Mouse (Mus musculus): ENCODE data around the gene Cd3e. TPM values are rescaled to one million over a fixed set of nuclear protein-coding genes. Genes with fewer than 3 reads are reported as not detected.

Gene Cd3e
- polyA plus RNA-seq, 1 experiment from 2014 or later = not detected

- DNase-seq (no peak), ATAC-seq (no peak)
- Histone ChIP-seq H3K4me3 (ENCODE audit: low read depth, low read length) (no peak overlapping the region), H3K9me3 (ENCODE audit: low read length) (no peaks in the 10 kb centered on the region), H3K36me3 (replicated peaks; ENCODE audit: insufficient read depth, low read length) (no peaks in the 10 kb centered on the region), H3K4me2 (ENCODE audit: low read depth, low read length) (no peak overlapping the region), H3K4me1 (ENCODE audit: insufficient read depth) (no peaks in the 10 kb centered on the region), H3K9ac (replicated peaks) (no peak overlapping the region), H3K27me3 (ENCODE audit: insufficient read depth, low read length) (no peaks in the 10 kb centered on the region), H3K27ac (ENCODE audit: low read depth) (no peak overlapping the region)
- WGBS (ENCODE audit: insufficient replicate concordance) = 49% methylated on average over 6 of the region's 6 CpGs
- TF ChIP-seq EP300 (IDR thresholded peaks at IDR 0.05; ENCODE audit: low read depth) (no peak), CTCF (IDR thresholded peaks at IDR 0.05; ENCODE audit: low read depth) (no peak)
Measured at GRCm38 (mm10) chr9:45011291-45011690, 1.9 kb upstream of the Cd3e start.

DNA sequence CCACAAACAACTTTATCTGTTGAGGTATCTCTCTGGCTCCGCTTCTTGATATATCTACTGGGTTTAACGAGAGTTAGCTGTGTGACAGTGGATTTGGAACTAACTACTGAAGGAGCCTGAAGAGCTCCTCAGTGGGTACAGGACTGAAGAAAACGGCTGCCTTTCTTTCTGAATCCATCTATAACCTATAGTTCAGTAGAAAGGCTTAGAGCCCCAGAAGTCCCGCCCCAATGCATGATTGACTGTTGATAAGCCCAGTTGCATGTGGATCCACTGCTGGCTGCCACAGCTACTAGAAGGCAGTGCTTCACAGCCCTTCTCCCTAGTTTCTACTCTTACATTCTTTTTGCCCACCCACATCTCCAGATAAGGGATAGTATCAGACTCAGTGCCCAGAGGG, 1.0 kb upstream of the Cd3e start:
- Histone ChIP-seq H3K9me3 (ENCODE audit: low read length) (no peaks in the 10 kb centered on the region), H3K9ac (replicated peaks) (no peak overlapping the region), H3K27ac (ENCODE audit: low read depth) (no peak overlapping the region), H3K4me2 (ENCODE audit: low read depth, low read length) (no peak overlapping the region), H3K36me3 (replicated peaks; ENCODE audit: insufficient read depth, low read length) (no peaks in the 10 kb centered on the region), H3K4me1 (ENCODE audit: insufficient read depth) (no peaks in the 10 kb centered on the region), H3K4me3 (ENCODE audit: low read depth, low read length) (no peak overlapping the region), H3K27me3 (ENCODE audit: insufficient read depth, low read length) (no peaks in the 10 kb centered on the region)
- no peak for TF ChIP-seq EP300 (IDR thresholded peaks at IDR 0.05; ENCODE audit: low read depth)
- TF ChIP-seq CTCF (IDR thresholded peaks at IDR 0.05; ENCODE audit: low read depth) = no peak
- whole genome bisulfite sequencing (ENCODE audit: insufficient replicate concordance) = 51% methylated on average over 4 of the region's 4 CpGs
- ATAC-seq (no peak), DNase-seq (no peak)

GRCm38 (mm10) chr9:45008342-45008741, 1.1 kb downstream of the Cd3e start:
- Histone ChIP-seq H3K4me1 (ENCODE audit: insufficient read depth) (no peaks in the 10 kb centered on the region), H3K9me3 (ENCODE audit: low read length) (no peaks in the 10 kb centered on the region), H3K27ac (ENCODE audit: low read depth) (no peak overlapping the region), H3K4me3 (ENCODE audit: low read depth, low read length) (no peak overlapping the region), H3K9ac (replicated peaks) (no peak overlapping the region), H3K27me3 (ENCODE audit: insufficient read depth, low read length) (no peaks in the 10 kb centered on the region), H3K4me2 (ENCODE audit: low read depth, low read length) (no peak overlapping the region), H3K36me3 (replicated peaks; ENCODE audit: insufficient read depth, low read length) (no peaks in the 10 kb centered on the region)
- DNase-seq = no peak
- no peak for TF ChIP-seq CTCF (IDR thresholded peaks at IDR 0.05; ENCODE audit: low read depth)
- no peak for TF ChIP-seq EP300 (IDR thresholded peaks at IDR 0.05; ENCODE audit: low read depth)
- 80% methylated on average over 4 of the region's 4 CpGs for WGBS (ENCODE audit: insufficient replicate concordance)
- ATAC-seq = no peak

DNA sequence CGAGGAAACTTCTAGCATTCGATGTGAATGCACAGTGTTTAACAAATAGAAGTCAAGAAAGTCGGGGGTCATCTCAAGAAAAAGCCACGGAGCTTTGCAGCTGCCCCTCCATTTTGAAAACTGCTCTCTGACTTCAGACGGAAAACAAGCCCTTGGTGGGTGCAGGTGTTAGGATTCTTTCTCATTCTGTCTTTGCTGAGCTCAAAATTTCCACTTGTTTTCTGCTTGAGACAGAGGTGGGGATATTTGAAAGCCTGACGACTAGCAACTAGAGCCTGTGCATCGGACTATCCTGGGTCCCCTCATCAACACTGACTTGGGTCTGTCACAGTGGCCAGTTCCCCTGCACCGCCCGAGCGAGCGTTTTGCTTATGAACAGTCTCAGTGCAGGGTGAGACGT, 2.0 kb downstream of the Cd3e start:
- H3K4me3 ChIP-seq (ENCODE audit: low read depth, low read length) = no peak overlapping the region
- H3K9ac ChIP-seq (replicated peaks) = no peak overlapping the region
- ATAC-seq = no peak
- H3K27ac ChIP-seq (ENCODE audit: low read depth) = no peak overlapping the region
- no peak for DNase-seq
- H3K4me1 ChIP-seq (ENCODE audit: insufficient read depth) = no peaks in the 10 kb centered on the region
- no peak overlapping the region for H3K4me2 ChIP-seq (ENCODE audit: low read depth, low read length)
- TF ChIP-seq EP300 (IDR thresholded peaks at IDR 0.05; ENCODE audit: low read depth) (no peak), CTCF (IDR thresholded peaks at IDR 0.05; ENCODE audit: low read depth) (no peak)
- H3K27me3 ChIP-seq (ENCODE audit: insufficient read depth, low read length) = no peaks in the 10 kb centered on the region
- H3K36me3 ChIP-seq (replicated peaks; ENCODE audit: insufficient read depth, low read length) = no peaks in the 10 kb centered on the region
- WGBS (ENCODE audit: insufficient replicate concordance) = 65% methylated on average over 12 of the region's 12 CpGs
- no peaks in the 10 kb centered on the region for H3K9me3 ChIP-seq (ENCODE audit: low read length)

DNA sequence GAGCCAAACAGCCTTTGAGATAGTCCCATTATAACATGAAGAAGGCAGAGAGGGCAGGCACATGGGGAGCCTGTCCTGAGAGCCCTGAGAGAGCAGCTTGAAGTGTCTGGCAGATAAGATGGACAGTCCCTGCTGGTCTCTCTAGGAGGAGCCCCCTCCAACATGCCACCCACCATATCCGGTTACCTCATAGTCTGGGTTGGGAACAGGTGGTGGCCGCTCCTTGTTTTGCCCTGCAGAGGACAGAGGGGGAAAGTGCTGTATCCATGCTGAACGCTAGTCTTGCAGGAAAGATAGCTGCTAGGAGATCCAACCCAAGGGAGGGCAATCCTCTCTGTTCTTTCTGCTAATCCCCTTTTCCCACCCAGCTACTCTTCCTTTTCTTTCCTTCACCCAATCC, 9.2 kb downstream of the Cd3e start:
- H3K9me3 ChIP-seq (ENCODE audit: low read length) = no peaks in the 10 kb centered on the region
- no peaks in the 10 kb centered on the region for H3K4me1 ChIP-seq (ENCODE audit: insufficient read depth)
- no peak for DNase-seq
- TF ChIP-seq EP300 (IDR thresholded peaks at IDR 0.05; ENCODE audit: low read depth) = no peak
- TF ChIP-seq CTCF (IDR thresholded peaks at IDR 0.05; ENCODE audit: low read depth) = no peak
- no peak overlapping the region for H3K9ac ChIP-seq (replicated peaks)
- no peaks in the 10 kb centered on the region for H3K27me3 ChIP-seq (ENCODE audit: insufficient read depth, low read length)
- H3K36me3 ChIP-seq (replicated peaks; ENCODE audit: insufficient read depth, low read length) = no peaks in the 10 kb centered on the region
- H3K4me3 ChIP-seq (ENCODE audit: low read depth, low read length) = no peak overlapping the region
- no peak for ATAC-seq
- no peak overlapping the region for H3K4me2 ChIP-seq (ENCODE audit: low read depth, low read length)
- no peak overlapping the region for H3K27ac ChIP-seq (ENCODE audit: low read depth)
- 60% methylated on average over 3 of the region's 3 CpGs for WGBS (ENCODE audit: insufficient replicate concordance)

GRCm38 (mm10) chr9:44999776-45000175, 9.7 kb downstream of the Cd3e start:
- Histone ChIP-seq H3K4me1 (ENCODE audit: insufficient read depth) (no peaks in the 10 kb centered on the region), H3K36me3 (replicated peaks; ENCODE audit: insufficient read depth, low read length) (no peaks in the 10 kb centered on the region), H3K9ac (replicated peaks) (no peak overlapping the region), H3K4me2 (ENCODE audit: low read depth, low read length) (no peak overlapping the region), H3K27ac (ENCODE audit: low read depth) (no peak overlapping the region), H3K4me3 (ENCODE audit: low read depth, low read length) (no peak overlapping the region), H3K9me3 (ENCODE audit: low read length) (no peaks in the 10 kb centered on the region), H3K27me3 (ENCODE audit: insufficient read depth, low read length) (no peaks in the 10 kb centered on the region)
- 70% methylated on average over 5 of the region's 5 CpGs for WGBS (ENCODE audit: insufficient replicate concordance)
- TF ChIP-seq CTCF (IDR thresholded peaks at IDR 0.05; ENCODE audit: low read depth) (no peak), EP300 (IDR thresholded peaks at IDR 0.05; ENCODE audit: low read depth) (no peak)
- DNase-seq = no peak
- ATAC-seq = no peak

DNA sequence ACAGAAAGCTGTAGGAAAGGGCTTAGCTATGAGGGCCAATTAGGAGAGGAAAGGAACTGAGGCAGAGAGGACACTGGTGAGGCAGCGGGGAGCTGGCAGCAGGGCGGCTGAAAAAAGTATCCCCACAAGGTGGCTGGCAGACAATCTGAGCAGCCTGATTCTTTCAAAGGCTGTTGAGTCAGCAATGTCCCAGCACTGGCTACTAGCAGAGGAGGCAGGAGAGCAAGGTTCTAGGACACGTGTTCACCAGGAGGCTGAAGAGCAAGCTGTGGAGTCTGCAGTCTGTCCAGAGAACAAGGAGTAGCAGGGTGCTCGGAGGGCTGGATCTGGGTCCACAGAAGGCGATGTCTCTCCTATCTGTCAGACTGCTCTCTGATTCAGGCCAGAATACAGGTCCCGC, 10.3 kb downstream of the Cd3e start:
- TF ChIP-seq CTCF (IDR thresholded peaks at IDR 0.05; ENCODE audit: low read depth) (no peak), EP300 (IDR thresholded peaks at IDR 0.05; ENCODE audit: low read depth) (no peak)
- no peak for DNase-seq

More for the DNA sequence above, 10.3 kb downstream of the Cd3e start:
- no peak for ATAC-seq
- Histone ChIP-seq H3K9ac (replicated peaks) (no peak overlapping the region), H3K27ac (ENCODE audit: low read depth) (no peak overlapping the region), H3K27me3 (ENCODE audit: insufficient read depth, low read length) (no peaks in the 10 kb centered on the region), H3K4me3 (ENCODE audit: low read depth, low read length) (no peak overlapping the region), H3K9me3 (ENCODE audit: low read length) (no peaks in the 10 kb centered on the region), H3K4me1 (ENCODE audit: insufficient read depth) (no peaks in the 10 kb centered on the region), H3K36me3 (replicated peaks; ENCODE audit: insufficient read depth, low read length) (no peaks in the 10 kb centered on the region), H3K4me2 (ENCODE audit: low read depth, low read length) (no peak overlapping the region)
- 51% methylated on average over 6 of the region's 6 CpGs for WGBS (ENCODE audit: insufficient replicate concordance)
